Mouse (Mus musculus) 3T3-L1 (cell line): ENCODE measurements around the gene Rnaseh2a.

ENCODE experiments used
- DNase-seq: peaks from one replicate; pipeline ENCODE4 v3.0.0-alpha.2; 2015; ENCODE audit warnings: low read depth, low spot score

Rnaseh2a gene

GRCm38 (mm10) chr8:84984294-84985048, 14.9 kb upstream of the Rnaseh2a start:
- no peak for DNase-seq

- DNase-seq, result peak; percentile 36
Observed at GRCm38 (mm10) chr8:84982499-84983011, 13.0 kb upstream of the Rnaseh2a start.

GRCm38 (mm10) chr8:84981644-84982498, 12.3 kb upstream of the Rnaseh2a start:
- peak; percentile 15 for DNase-seq

- peak; percentile 98 for DNase-seq
Observed at GRCm38 (mm10) chr8:84980622-84981358, 11.2 kb upstream of the Rnaseh2a start.

- DNase-seq, result peak; percentile 99
Observed at GRCm38 (mm10) chr8:84979599-84980421, 10.2 kb upstream of the Rnaseh2a start.

- DNase-seq, result peak; percentile 96
Observed at GRCm38 (mm10) chr8:84978248-84978940, 8.8 kb upstream of the Rnaseh2a start, which contains the start of gene Junb. TSS of gene Junb (minus strand) at chr8:84978718.

GRCm38 (mm10) chr8:84977435-84978247, 8.1 kb upstream of the Rnaseh2a start:
- peak; percentile 78 for DNase-seq

GRCm38 (mm10) chr8:84976763-84977434, 7.3 kb upstream of the Rnaseh2a start:
- peak; percentile 56 for DNase-seq

- peak; percentile 97 for DNase-seq
Observed at GRCm38 (mm10) chr8:84976031-84976762, 6.6 kb upstream of the Rnaseh2a start.

- DNase-seq, result peak; percentile 90
Observed at GRCm38 (mm10) chr8:84975434-84975833, 5.9 kb upstream of the Rnaseh2a start.

- DNase-seq, result peak; percentile 61
Observed at GRCm38 (mm10) chr8:84974543-84975142, 5.1 kb upstream of the Rnaseh2a start.

- DNase-seq, result peak; percentile 90
Observed at GRCm38 (mm10) chr8:84973803-84974542, 4.4 kb upstream of the Rnaseh2a start.

- no peak for DNase-seq
Observed at GRCm38 (mm10) chr8:84973079-84973478, 3.5 kb upstream of the Rnaseh2a start.

- DNase-seq, result no peak
Observed at GRCm38 (mm10) chr8:84970913-84971312, 1.3 kb upstream of the Rnaseh2a start.

GRCm38 (mm10) chr8:84970135-84970790, 696 bp upstream of the Rnaseh2a start:
- no peak for DNase-seq

- no peak for DNase-seq
Observed at GRCm38 (mm10) chr8:84968650-84969049, 917 bp downstream of the Rnaseh2a start.
